In genomic region chr1:90245533-90245932, GRCm38 (mm10) we compare ENCODE assay signal across 14 mouse cellular contexts. TPM values are rescaled to one million over a fixed set of nuclear protein-coding genes. Genes with fewer than 3 reads are reported as not detected.
DNase-seq lines count a peak whose midpoint lies in the region; ATAC-seq and TF ChIP-seq lines count a peak whose summit lies in the region.
"Had no signal": no experiment of that assay in that cellular context is flagged by ENCODE, and none has a peak within 500 bp of the region (broad histone marks: within the 10 kb centered on the region; RNA-seq: fewer than 3 reads in every experiment).

No protein-coding gene starts in this region.

- no peak overlapping the region for H3K27ac ChIP-seq in forebrain, postnatal 0 days (ENCODE audit: low read depth, low read length)
- no peak overlapping the region for H3K27ac ChIP-seq in forebrain, embryonic 16.5 days (ENCODE audit: low read length)
- H3K27ac ChIP-seq in liver, embryonic 13.5 days: peak overlapping the region; percentile 98
- H3K27ac ChIP-seq: embryonic facial prominence, embryonic 13.5 days; heart, embryonic 15.5 days had no signal

- H3K27me3 ChIP-seq in forebrain, postnatal 0 days (ENCODE audit: insufficient read depth, low read length): no peaks in the 10 kb centered on the region
- no peaks in the 10 kb centered on the region for H3K27me3 ChIP-seq in forebrain, embryonic 16.5 days (replicated peaks; ENCODE audit: control insufficient read depth, insufficient read depth, low read length)
- no peaks in the 10 kb centered on the region for H3K27me3 ChIP-seq in C2C12 (ENCODE audit: control insufficient read depth, insufficient read depth, insufficient read length)
- H3K27me3 ChIP-seq in liver, embryonic 13.5 days: no peaks in the 10 kb centered on the region
- H3K27me3 ChIP-seq: embryonic facial prominence, embryonic 13.5 days had no signal

- no peaks in the 10 kb centered on the region for H3K4me1 ChIP-seq in forebrain, postnatal 0 days (ENCODE audit: insufficient read depth)
- no peaks in the 10 kb centered on the region for H3K4me1 ChIP-seq in forebrain, embryonic 16.5 days (replicated peaks; ENCODE audit: control insufficient read depth, insufficient read depth, low read length)
- H3K4me1 ChIP-seq in liver, embryonic 13.5 days (replicated peaks): peaks cover 100% of the 10 kb centered on the region
- H3K4me1 ChIP-seq: heart, embryonic 15.5 days had no signal

- H3K79me3 ChIP-seq in C2C12 (ENCODE audit: low read depth): no peaks in the 10 kb centered on the region

- no peak overlapping the region for H3K4me2 ChIP-seq in forebrain, postnatal 0 days (ENCODE audit: low read depth)
- H3K4me2 ChIP-seq in forebrain, embryonic 16.5 days (ENCODE audit: low read length): no peak overlapping the region
- no peak overlapping the region; the same call in 1 of the 2 replicates for H3K4me2 ChIP-seq in liver, embryonic 13.5 days
- H3K4me2 ChIP-seq: embryonic facial prominence, embryonic 13.5 days; heart, embryonic 15.5 days had no signal

- DNase-seq in forebrain, postnatal 0 days: no peak
- peak; percentile 21 for DNase-seq in kidney, adult 11 months
- no peak for DNase-seq in kidney, postnatal 14 days
- no peak for DNase-seq in liver, embryonic 13.5 days
- DNase-seq in spleen, postnatal 14 days (ENCODE audit: low spot score in 2 of 2): no peak
- DNase-seq in adrenal gland, adult 2 months: no peak
- DNase-seq: adrenal gland, postnatal 10 days; cerebellum, adult 2 months; layer of hippocampus, postnatal 36 days; lung, adult 18-20 months had no signal

- 85% methylated on average over 7 of the region's 7 CpGs for WGBS in forebrain, postnatal 0 days
- WGBS in forebrain, embryonic 16.5 days: 89% methylated on average over 7 of the region's 7 CpGs
- 73% methylated on average over 7 of the region's 7 CpGs for WGBS in liver, embryonic 13.5 days (ENCODE audit: insufficient replicate concordance)

- ATAC-seq in forebrain, postnatal 0 days: no peak
- no peak for ATAC-seq in forebrain, embryonic 16.5 days
- no peak for ATAC-seq in liver, embryonic 13.5 days (ENCODE audit: low read depth)

- no peak overlapping the region for H3K4me3 ChIP-seq in forebrain, postnatal 0 days (ENCODE audit: low read depth, low read length)
- H3K4me3 ChIP-seq in forebrain, embryonic 16.5 days (replicated peaks; ENCODE audit: low read length): no peak overlapping the region
- H3K4me3 ChIP-seq in C2C12 (ENCODE audit: insufficient read depth, poor library complexity, severe bottlenecking): no peak overlapping the region
- H3K4me3 ChIP-seq in liver, embryonic 13.5 days (replicated peaks): no peak overlapping the region
- H3K4me3 ChIP-seq: embryonic facial prominence, embryonic 13.5 days; heart, embryonic 15.5 days had no signal

- no peaks in the 10 kb centered on the region for H3K36me3 ChIP-seq in forebrain, postnatal 0 days (ENCODE audit: insufficient read depth)
- no peaks in the 10 kb centered on the region for H3K36me3 ChIP-seq in forebrain, embryonic 16.5 days (ENCODE audit: control insufficient read depth, insufficient read depth)
- no peaks in the 10 kb centered on the region for H3K36me3 ChIP-seq in C2C12 (ENCODE audit: control insufficient read depth, insufficient read depth)
- no peaks in the 10 kb centered on the region for H3K36me3 ChIP-seq in liver, embryonic 13.5 days
- H3K36me3 ChIP-seq: embryonic facial prominence, embryonic 13.5 days; heart, embryonic 15.5 days had no signal

- H3K9ac ChIP-seq in forebrain, postnatal 0 days: no peak overlapping the region
- no peak overlapping the region for H3K9ac ChIP-seq in forebrain, embryonic 16.5 days (replicated peaks; ENCODE audit: low read depth, low read length)
- peak overlapping the region; percentile 66 for H3K9ac ChIP-seq in liver, embryonic 13.5 days
- H3K9ac ChIP-seq: embryonic facial prominence, embryonic 13.5 days; heart, embryonic 15.5 days had no signal

- H3K9me3 ChIP-seq in forebrain, postnatal 0 days (ENCODE audit: low read length): no peaks in the 10 kb centered on the region
- H3K9me3 ChIP-seq in forebrain, embryonic 16.5 days (ENCODE audit: control insufficient read depth, low read length): no peaks in the 10 kb centered on the region
- no peaks in the 10 kb centered on the region for H3K9me3 ChIP-seq in liver, embryonic 13.5 days (replicated peaks)
- H3K9me3 ChIP-seq: embryonic facial prominence, embryonic 13.5 days; heart, embryonic 15.5 days had no signal

- TF ChIP-seq CTCF in forebrain, postnatal 0 days (IDR thresholded peaks at IDR 0.05; ENCODE audit: low read depth): 0 out of 2 replicates have a peak, but pooled peaks have one; percentile 20
- TF ChIP-seq CTCF in C2C12 (IDR thresholded peaks at IDR 0.05; ENCODE audit: control insufficient read depth, insufficient read depth, insufficient read length): peak; percentile 17

- no peak overlapping the region for H3ac ChIP-seq in C2C12 (ENCODE audit: control insufficient read depth, insufficient read length, low read depth)

- H3K79me2 ChIP-seq in C2C12 (ENCODE audit: control insufficient read depth, insufficient read depth): no peaks in the 10 kb centered on the region

TF ChIP-seq in C2C12, 6 proteins besides CTCF, POLR2A, EP300 and RAD21:
- TF ChIP-seq CEBPB (IDR thresholded peaks at IDR 0.05; ENCODE audit: low read depth) (no peak), MYOG (IDR thresholded peaks at IDR 0.05; ENCODE audit: control insufficient read depth, extremely low read depth, insufficient read length) (no peak), FOSL1 (IDR thresholded peaks at IDR 0.05; ENCODE audit: insufficient read depth, low read length, poor library complexity, severe bottlenecking) (no peak), MAX (IDR thresholded peaks at IDR 0.05) (no peak), USF1 (IDR thresholded peaks at IDR 0.05; ENCODE audit: low read depth) (no peak), MYOD1 (IDR thresholded peaks at IDR 0.05; ENCODE audit: control insufficient read depth, insufficient read length, low read depth) (no peak)

RNA-seq across cellular contexts. Expression of gene Ackr3, which starts 41.8 kb away (rescaled TPM):
- 7.3 and 10.0 TPM in 2 replicates for total RNA-seq in forebrain, postnatal 0 days (2014; rRNA removed)
- 10.2 and 11.9 TPM in 2 replicates for polyA plus RNA-seq in forebrain, postnatal 0 days (2015; fragmentation: Nextera tagmentation; extraction: Ambion mirVana)
- 20.3 and 26.1 TPM in 2 replicates for polyA plus RNA-seq in forebrain, embryonic 16.5 days (2015; fragmentation: Nextera tagmentation; extraction: Ambion mirVana)
- polyA plus RNA-seq in C2C12 (2012; fragmentation: generic; extraction: Trizol): 14.5 TPM
- 2.8 and 3.5 TPM in 2 replicates for polyA plus RNA-seq in liver, embryonic 13.5 days (2015; fragmentation: Nextera tagmentation; extraction: Ambion mirVana)
- 100 to 1,000 TPM in 1 of 2 experiments, 10 to 100 TPM in 1; 90.5 to 175 TPM for total RNA-seq in adrenal gland, adult 2 months (2021)
- 246 and 317 TPM in 2 replicates for polyA plus RNA-seq in adrenal gland, adult 2 months (2012; rRNA removed)
